ENCODE assay signal across 31 mouse cellular contexts in the genomic region with DNA sequence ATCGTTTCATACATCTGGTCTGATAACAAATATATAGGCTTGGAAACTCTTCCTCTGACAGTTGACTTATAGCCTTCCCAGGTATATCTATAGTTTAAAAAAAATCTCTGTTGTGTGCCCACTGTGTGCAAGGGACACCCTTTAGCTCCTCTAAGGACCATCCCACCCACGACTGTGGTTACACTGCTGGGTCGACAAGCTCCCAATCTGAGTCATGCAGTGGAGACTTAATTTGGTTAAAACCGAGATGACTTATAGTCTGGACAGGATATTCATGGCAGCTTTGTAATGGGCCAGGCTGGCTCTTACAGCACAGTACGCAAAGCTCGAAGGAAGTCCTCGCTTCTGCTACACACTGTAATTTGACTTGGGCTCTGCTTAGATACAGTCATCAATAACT.
"Had no signal": no experiment of that assay in that cellular context is flagged by ENCODE, and none has a peak within 500 bp of the region (broad histone marks: within the 10 kb centered on the region; RNA-seq: fewer than 3 reads in every experiment).

No protein-coding gene starts in this region.

- H3K36me3 ChIP-seq: limb, embryonic 12.5 days; limb, embryonic 13.5 days; limb, embryonic 15.5 days; liver, embryonic 12.5 days; liver, embryonic 13.5 days; liver, embryonic 15.5 days; lung, embryonic 15.5 days; midbrain, embryonic 10.5 days; midbrain, embryonic 12.5 days; midbrain, embryonic 13.5 days; midbrain, embryonic 15.5 days had no signal

- H3K27me3 ChIP-seq: liver, embryonic 12.5 days; liver, embryonic 13.5 days; liver, embryonic 15.5 days; megakaryocyte, embryonic 14.5 days; midbrain, embryonic 13.5 days; midbrain, embryonic 15.5 days had no signal

- DNase-seq: left cerebral cortex, postnatal 4 days; liver; liver, embryonic 13.5 days; liver, postnatal 0 days; lung, adult 18-20 months; lung, adult 2 months; lung, embryonic 14.5 days; lung, postnatal 10 days; lung, postnatal 14 days; lung, postnatal 36 days; lung, postnatal 4 days; midbrain, embryonic 14.5 days had no signal

- H3K4me2 ChIP-seq: limb, embryonic 12.5 days; limb, embryonic 13.5 days; limb, embryonic 15.5 days; liver, embryonic 11.5 days; liver, embryonic 12.5 days; liver, embryonic 13.5 days; liver, embryonic 15.5 days; lung, embryonic 14.5 days; lung, embryonic 15.5 days; midbrain, embryonic 11.5 days; midbrain, embryonic 12.5 days; midbrain, embryonic 13.5 days; midbrain, embryonic 15.5 days had no signal

- H3K4me1 ChIP-seq: limb, embryonic 12.5 days; limb, embryonic 13.5 days; limb, embryonic 15.5 days; liver, embryonic 12.5 days; liver, embryonic 13.5 days; liver, embryonic 15.5 days; lung, embryonic 15.5 days; megakaryocyte, embryonic 14.5 days; midbrain, embryonic 12.5 days; midbrain, embryonic 15.5 days had no signal

- H3K27ac ChIP-seq: left cerebral cortex, adult 2 months; limb, embryonic 12.5 days; limb, embryonic 13.5 days; limb, embryonic 15.5 days; liver, embryonic 12.5 days; liver, embryonic 13.5 days; liver, embryonic 14.5 days; liver, embryonic 15.5 days; lung, embryonic 15.5 days; macrophage; midbrain, embryonic 10.5 days; midbrain, embryonic 12.5 days; midbrain, embryonic 13.5 days; midbrain, embryonic 15.5 days had no signal

- H3K9ac ChIP-seq: limb, embryonic 12.5 days; limb, embryonic 13.5 days; limb, embryonic 15.5 days; liver, embryonic 12.5 days; liver, embryonic 13.5 days; liver, embryonic 14.5 days; liver, embryonic 15.5 days; liver, postnatal 0 days; lung, embryonic 14.5 days; lung, embryonic 15.5 days; midbrain, embryonic 12.5 days; midbrain, embryonic 13.5 days; midbrain, embryonic 15.5 days had no signal

- ATAC-seq: liver, embryonic 12.5 days; liver, postnatal 0 days; lung, postnatal 0 days; midbrain, embryonic 13.5 days; midbrain, embryonic 15.5 days; midbrain, embryonic 16.5 days had no signal

- H3K4me3 ChIP-seq: left cerebral cortex, adult 2 months; limb, embryonic 12.5 days; limb, embryonic 13.5 days; limb, embryonic 15.5 days; liver, embryonic 12.5 days; liver, embryonic 13.5 days; liver, embryonic 15.5 days; lung, embryonic 15.5 days; megakaryocyte, embryonic 14.5 days; midbrain, embryonic 10.5 days; midbrain, embryonic 12.5 days; midbrain, embryonic 13.5 days; midbrain, embryonic 15.5 days; myocyte had no signal

- H3K9me3 ChIP-seq: limb, embryonic 12.5 days; limb, embryonic 13.5 days; limb, embryonic 15.5 days; liver, embryonic 12.5 days; liver, embryonic 13.5 days; liver, embryonic 15.5 days; lung, embryonic 15.5 days; midbrain, embryonic 10.5 days; midbrain, embryonic 12.5 days; midbrain, embryonic 13.5 days; midbrain, embryonic 15.5 days had no signal
